Mouse (Mus musculus) heart, embryonic 12.5 days (tissue): ENCODE results near the gene Sphk1. TPM values are rescaled to one million over a fixed set of nuclear protein-coding genes. Genes with fewer than 3 reads are reported as not detected.

Experiments used
- ATAC-seq: fragments of 200-750 bp; cut with Nextera tagmentation; 2 replicates; pipeline ENCODE4 v1.8.0; 2017; ENCODE audit warnings: moderate TSS enrichment, moderate library complexity; ENCODE audit not compliant: insufficient number of reproducible peaks, low FRiP score
- H3K27ac ChIP-seq: fragments of 300-500 bp; sonication (generic); 2 replicates; pipeline ENCODE4 v1.5.1; 2016; ENCODE audit warnings: mild to moderate bottlenecking, moderate library complexity; ENCODE audit not compliant: poor library complexity, severe bottlenecking
- H3K27me3 ChIP-seq: fragments of 300-500 bp; sonication (generic); replicated peaks from 2 replicates; pipeline ENCODE4 v1.6.1; 2016; ENCODE audit warnings: mild to moderate bottlenecking, moderate library complexity
- H3K36me3 ChIP-seq: fragments of 300-500 bp; sonication (generic); 2 replicates; pipeline ENCODE4 v1.6.1; 2016; ENCODE audit warnings: mild to moderate bottlenecking, moderate library complexity
- H3K4me1 ChIP-seq: fragments of 300-500 bp; sonication (generic); replicated peaks from 2 replicates; pipeline ENCODE4 v1.6.1; 2016; ENCODE audit warnings: mild to moderate bottlenecking
- H3K4me2 ChIP-seq: fragments of 300-500 bp; sonication (generic); 2 replicates; pipeline ENCODE4 v1.6.1; 2016; ENCODE audit warnings: mild to moderate bottlenecking, moderate library complexity
- H3K4me3 ChIP-seq: fragments of 300-500 bp; sonication (generic); 2 replicates; pipeline ENCODE4 v1.5.1; 2016; ENCODE audit warnings: mild to moderate bottlenecking
- H3K9ac ChIP-seq: fragments of 300-500 bp; sonication (generic); 2 replicates; pipeline ENCODE4 v1.6.1; 2016; ENCODE audit warnings: mild to moderate bottlenecking, moderate library complexity
- H3K9me3 ChIP-seq: fragments of 300-500 bp; sonication (generic); replicated peaks from 2 replicates; pipeline ENCODE4 v1.6.1; 2016; ENCODE audit warnings: mild to moderate bottlenecking, moderate library complexity
- WGBS: fragments of 180-500 bp; shearing (Covaris S2); methylation state at CpG from one replicate; pipeline ENCODE4 v1.1.7; 2016; 5-methylcytosine and 5-hydroxymethylcytosine counted together
- polyA plus RNA-seq: library from polyadenylated mRNA; unstranded; fragments of >200 nt; fragmentation: Nextera tagmentation; extraction: Ambion mirVana; gene quantifications from 2 replicates; pipeline ENCODE4 v1.2.1, GENCODE M21; 2016

The Sphk1 gene
- polyA plus RNA-seq, 1 experiment from 2014 or later = 1.6 TPM

- Histone ChIP-seq H3K4me2 (peak overlapping the region; percentile 81), H3K9ac (peak overlapping the region; percentile 85), H3K4me1 (peaks cover 36% of the 10 kb centered on the region), H3K4me3 (peak overlapping the region; percentile 83), H3K27me3 (no peaks in the 10 kb centered on the region), H3K9me3 (no peaks in the 10 kb centered on the region), H3K36me3 (no peaks in the 10 kb centered on the region), H3K27ac (peak overlapping the region; percentile 81)
- 22% methylated on average over 10 of the region's 10 CpGs for WGBS
- peak; percentile 60 for ATAC-seq
Observed at GRCm38 (mm10) chr11:116580031-116580652, 49.4 kb downstream of the Sphk1 start.

DNA sequence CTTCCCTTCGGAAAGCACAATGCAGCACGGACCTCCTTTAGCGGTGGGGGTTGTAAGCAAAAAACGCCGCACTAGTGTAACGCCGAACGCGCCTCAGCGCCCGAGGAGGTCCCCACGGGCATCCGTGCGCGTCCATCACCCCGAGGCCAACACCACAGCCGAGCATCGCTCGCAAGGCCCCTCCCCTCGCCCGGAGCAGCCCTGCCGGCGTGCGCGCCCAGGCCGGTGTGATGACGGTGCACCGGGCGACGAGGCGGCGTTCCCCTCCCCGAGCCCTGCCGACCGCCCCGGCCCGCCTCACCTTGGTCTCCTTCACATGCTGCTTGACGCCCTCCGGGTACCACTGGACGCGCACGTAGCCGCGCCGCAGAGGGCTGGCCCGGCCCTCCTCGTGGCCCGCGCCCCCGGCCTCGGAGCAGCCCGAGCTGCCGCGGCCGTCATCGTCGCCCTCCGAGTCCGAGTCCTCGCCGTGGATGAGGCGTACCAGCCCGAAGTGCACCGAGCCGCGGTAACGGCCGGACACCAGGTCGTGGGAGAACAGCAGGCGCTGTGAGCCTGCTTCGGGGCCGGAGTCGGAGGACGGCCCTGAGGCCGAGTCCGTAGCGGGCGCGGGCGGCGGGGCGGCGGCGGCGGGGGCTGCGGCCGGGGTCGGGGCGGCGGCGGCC, 50.1 kb downstream of the Sphk1 start:
- H3K4me2 ChIP-seq = peak overlapping the region; percentile 81
- H3K36me3 ChIP-seq = no peaks in the 10 kb centered on the region
- H3K27me3 ChIP-seq = no peaks in the 10 kb centered on the region
- H3K9me3 ChIP-seq = no peaks in the 10 kb centered on the region
- peak overlapping the region; percentile 83 for H3K4me3 ChIP-seq
- peak overlapping the region; percentile 85 for H3K9ac ChIP-seq
- WGBS = under 1% methylated on average over 89 of the region's 91 CpGs
- peaks cover 31% of the 10 kb centered on the region for H3K4me1 ChIP-seq
- H3K27ac ChIP-seq = peak overlapping the region; percentile 81
- ATAC-seq = peak; percentile 88

- H3K27ac ChIP-seq = peak within 1 kb of the TSS; percentile 81
- 4% methylated on average over 49 of the region's 51 CpGs for WGBS
- H3K9ac ChIP-seq = peak within 1 kb of the TSS; percentile 85
- ATAC-seq = peak; percentile 90
- peak within 1 kb of the TSS; percentile 83 for H3K4me3 ChIP-seq
- H3K9me3 ChIP-seq = no peaks in the 10 kb centered on the region
- no peaks in the 10 kb centered on the region for H3K27me3 ChIP-seq
- peaks cover 31% of the 10 kb centered on the region for H3K4me1 ChIP-seq
- H3K4me2 ChIP-seq = peak within 1 kb of the TSS; percentile 81
- H3K36me3 ChIP-seq = no peaks in the 10 kb centered on the region
Observed at GRCm38 (mm10) chr11:116581376-116581814, 50.7 kb downstream of the Sphk1 start, which contains the start of gene Ube2o. Gene Ube2o (minus strand): TSS chr11:116581447.

GRCm38 (mm10) chr11:116585682-116586081, 55.0 kb downstream of the Sphk1 start:
- WGBS = 49% methylated on average over 6 of the region's 6 CpGs
- H3K9ac ChIP-seq = no peak overlapping the region
- H3K4me3 ChIP-seq = no peak overlapping the region
- H3K27ac ChIP-seq = no peak overlapping the region
- no peaks in the 10 kb centered on the region for H3K36me3 ChIP-seq
- H3K27me3 ChIP-seq = peaks cover 11% of the 10 kb centered on the region; the same call in 1 of the 2 replicates
- H3K4me1 ChIP-seq = peaks cover 23% of the 10 kb centered on the region
- no peaks in the 10 kb centered on the region for H3K9me3 ChIP-seq
- no peak overlapping the region for H3K4me2 ChIP-seq
- no peak for ATAC-seq

Other genes with a start within 250 kb of the Sphk1 start
- 0.09 TPM in 1 of 2 replicates, not detected in the other for gene Galr2, start 250.0 kb upstream of the Sphk1 start, polyA plus RNA-seq
- 47.8 and 51.3 TPM in 2 replicates for gene Exoc7, start 223.7 kb upstream of the Sphk1 start, polyA plus RNA-seq
- 0.15 and 0.40 TPM in 2 replicates for gene Foxj1, start 195.5 kb upstream of the Sphk1 start, polyA plus RNA-seq
- gene Rnf157, start 117.9 kb upstream of the Sphk1 start, polyA plus RNA-seq = 11.0 and 12.3 TPM in 2 replicates
- gene Ubald2, start 96.8 kb upstream of the Sphk1 start, polyA plus RNA-seq = 33.7 and 34.2 TPM in 2 replicates
- not detected in 2 replicates for gene Qrich2, start 64.7 kb upstream of the Sphk1 start, polyA plus RNA-seq
- gene Prpsap1, start 36.7 kb upstream of the Sphk1 start, polyA plus RNA-seq = 94.8 and 96.8 TPM in 2 replicates
- gene Ube2o, start 50.5 kb downstream of the Sphk1 start, polyA plus RNA-seq = 18.1 and 19.9 TPM in 2 replicates
- not detected in 2 replicates for gene Aanat, start 55.5 kb downstream of the Sphk1 start, polyA plus RNA-seq
- 7.5 and 8.1 TPM in 2 replicates for gene Rhbdf2, start 96.1 kb downstream of the Sphk1 start, polyA plus RNA-seq
- 0.73 TPM in 1 of 2 replicates, not detected in the other for gene Prcd, start 122.6 kb downstream of the Sphk1 start, polyA plus RNA-seq
- gene Cygb, start 123.4 kb downstream of the Sphk1 start, polyA plus RNA-seq = 1.3 and 1.4 TPM in 2 replicates
- gene St6galnac1, start 244.6 kb downstream of the Sphk1 start, polyA plus RNA-seq = not detected in 2 replicates